Mouse (Mus musculus) intestine, embryonic 14.5 days (tissue): ENCODE measurements around the gene Sf3a2. TPM values are rescaled to one million over a fixed set of nuclear protein-coding genes. Genes with fewer than 3 reads are reported as not detected.
"Not testable (repeated sequence)": the region's sequence is repeated elsewhere in the genome, so short reads cannot be mapped to it uniquely, and the experiment has no call there.

ENCODE experiments used
- ATAC-seq: fragments of 200-750 bp; cut with Nextera tagmentation; replicated peaks from 2 replicates; pipeline ENCODE4 v1.8.0; 2017; ENCODE audit warnings: low read depth, moderate number of reproducible peaks, moderate TSS enrichment, moderate library complexity; ENCODE audit not compliant: low FRiP score, low TSS enrichment
- DNase-seq: peaks from one replicate; pipeline ENCODE4 v3.0.0-alpha.2; 2018; ENCODE audit warnings: low spot score
- H3K27ac ChIP-seq: fragments of 300-500 bp; sonication (generic); 2 replicates; pipeline ENCODE4 v1.5.1; 2014; ENCODE audit warnings: low read depth, mild to moderate bottlenecking, control low read depth
- H3K27me3 ChIP-seq: fragments of 300-500 bp; sonication (generic); replicated peaks from 2 replicates; pipeline ENCODE4 v1.6.1; 2014; ENCODE audit warnings: low read length, control low read depth; ENCODE audit not compliant: control insufficient read depth, insufficient read depth
- H3K36me3 ChIP-seq: fragments of 300-500 bp; sonication (generic); 2 replicates; pipeline ENCODE4 v1.6.1; 2014; ENCODE audit warnings: low read length, control low read depth; ENCODE audit not compliant: control insufficient read depth, insufficient read depth
- H3K4me1 ChIP-seq: fragments of 300-500 bp; sonication (generic); replicated peaks from 2 replicates; pipeline ENCODE4 v1.6.1; 2014; ENCODE audit warnings: low read length, control low read depth, mixed read lengths; ENCODE audit not compliant: control insufficient read depth, insufficient read depth
- H3K4me2 ChIP-seq: fragments of 300-500 bp; sonication (generic); 2 replicates; pipeline ENCODE4 v1.6.1; 2014; ENCODE audit warnings: low read length
- H3K4me3 ChIP-seq: fragments of 300-500 bp; sonication (generic); 2 replicates; pipeline ENCODE4 v1.5.1; 2014; ENCODE audit warnings: low read depth, low read length, control low read depth, mixed read lengths
- H3K9ac ChIP-seq: fragments of 300-500 bp; sonication (generic); 2 replicates; pipeline ENCODE4 v1.6.1; 2014; ENCODE audit warnings: mild to moderate bottlenecking, low read length
- H3K9me3 ChIP-seq: fragments of 300-500 bp; sonication (generic); 2 replicates; pipeline ENCODE4 v1.6.1; 2016; ENCODE audit warnings: low read length, control low read depth; ENCODE audit not compliant: control insufficient read depth
- WGBS: fragments of 180-500 bp; shearing (Covaris S2); extraction: QIAGEN DNeasy Blood & Tissue Kit; methylation state at CpG from one replicate; pipeline ENCODE4 v1.1.7; 2014; 5-methylcytosine and 5-hydroxymethylcytosine counted together
- polyA plus RNA-seq: library from polyadenylated mRNA; unstranded; fragments of >200 nt; fragmentation: Nextera tagmentation; extraction: Ambion mirVana; gene quantifications from 2 replicates; pipeline ENCODE4 v1.2.1, GENCODE M21; 2014

Gene Sf3a2
- polyA plus RNA-seq, 1 experiment from 2014 or later: 85.4 TPM

GRCm38 (mm10) chr10:80827870-80828420 is 29.9 kb downstream of the Sf3a2 start:
- peaks cover 15% of the 10 kb centered on the region; the same call in 1 of the 2 replicates for H3K4me1 ChIP-seq
- peak overlapping the region; percentile 85 for H3K4me3 ChIP-seq
- peak overlapping the region; percentile 99 for H3K4me2 ChIP-seq
- 77% methylated on average over 10 of the region's 10 CpGs for WGBS
- H3K9me3 ChIP-seq: no peaks in the 10 kb centered on the region
- H3K27me3 ChIP-seq: 0 out of 2 replicates have a peak, but pooled peaks cover 1% of the 10 kb centered on the region
- no peak for ATAC-seq
- peak overlapping the region; percentile 84 for H3K9ac ChIP-seq
- no peak for DNase-seq
- H3K36me3 ChIP-seq: peaks cover 14% of the 10 kb centered on the region
- H3K27ac ChIP-seq: no peak overlapping the region

DNA sequence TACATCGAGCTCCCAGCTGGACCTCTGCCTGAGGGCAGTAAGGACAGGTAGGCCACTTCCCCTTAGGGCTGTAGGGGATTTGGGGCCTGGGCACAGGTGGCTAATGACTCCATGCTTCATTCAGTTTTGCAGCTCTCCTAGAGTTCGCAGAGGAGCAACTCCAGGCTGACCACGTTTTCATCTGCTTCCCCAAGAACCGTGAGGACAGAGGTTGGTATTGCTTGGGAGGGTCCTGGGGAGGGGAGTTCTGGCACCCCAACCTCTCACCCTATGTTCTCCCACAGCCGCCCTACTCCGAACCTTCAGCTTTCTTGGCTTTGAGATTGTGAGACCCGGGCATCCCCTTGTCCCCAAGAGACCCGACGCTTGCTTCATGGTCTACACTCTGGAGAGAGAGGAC is 30.6 kb downstream of the Sf3a2 start:
- 89% methylated on average over 9 of the region's 9 CpGs for WGBS
- H3K27me3 ChIP-seq, DNase-seq, ATAC-seq, H3K27ac ChIP-seq, H3K9me3 ChIP-seq, H3K4me3 ChIP-seq, H3K9ac ChIP-seq: not testable (repeated sequence)
- Histone ChIP-seq H3K36me3 (peaks cover 14% of the 10 kb centered on the region), H3K4me1 (peaks cover 15% of the 10 kb centered on the region; the same call in 1 of the 2 replicates), H3K4me2 (peak overlapping the region; percentile 99)

GRCm38 (mm10) chr10:80829359-80830278 is 31.6 kb downstream of the Sf3a2 start:
- Histone ChIP-seq H3K4me3 (no peak overlapping the region), H3K27me3 (peaks cover 17% of the 10 kb centered on the region), H3K9me3 (no peaks in the 10 kb centered on the region), H3K4me1 (peaks cover 15% of the 10 kb centered on the region; the same call in 1 of the 2 replicates), H3K27ac (no peak overlapping the region), H3K36me3 (peaks cover 14% of the 10 kb centered on the region), H3K9ac (no peak overlapping the region), H3K4me2 (no peak overlapping the region)
- 74% methylated on average over 1 of the region's 1 CpGs for WGBS
- ATAC-seq (no peak), DNase-seq (no peak)

DNA sequence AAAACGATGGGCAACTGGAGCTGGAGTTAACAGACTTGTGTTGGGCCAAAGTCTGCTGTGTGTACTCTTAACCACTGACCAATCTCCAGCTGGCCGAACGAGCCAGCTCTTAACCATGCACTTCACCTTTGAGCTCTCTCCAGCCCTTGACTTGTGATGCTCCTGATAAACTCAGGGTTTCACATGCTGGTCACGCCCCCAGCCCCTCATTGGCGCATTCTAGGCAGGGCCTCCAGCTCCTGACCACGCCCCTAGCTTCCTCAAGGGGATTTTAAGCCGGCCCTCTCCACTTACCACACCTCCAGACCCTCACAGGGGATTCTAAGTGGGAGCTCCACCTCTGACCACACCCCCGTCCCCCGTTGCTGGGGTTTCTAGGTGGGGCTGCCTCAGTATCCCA is 33.1 kb downstream of the Sf3a2 start:
- Histone ChIP-seq H3K27me3 (peaks cover 32% of the 10 kb centered on the region), H3K9me3 (no peaks in the 10 kb centered on the region), H3K36me3 (peaks cover 14% of the 10 kb centered on the region), H3K4me1 (peaks cover 15% of the 10 kb centered on the region; the same call in 1 of the 2 replicates), H3K27ac (no peak overlapping the region), H3K4me2 (peak overlapping the region; percentile 20; the same call in 1 of the 2 replicates), H3K4me3 (no peak overlapping the region), H3K9ac (no peak overlapping the region)
- 2% methylated on average over 9 of the region's 9 CpGs for WGBS
- DNase-seq: peak; percentile 67
- ATAC-seq: no peak

GRCm38 (mm10) chr10:80832818-80833217 is 34.8 kb downstream of the Sf3a2 start:
- ATAC-seq (no peak), DNase-seq (no peak)
- Histone ChIP-seq H3K9me3 (no peaks in the 10 kb centered on the region), H3K36me3 (peaks cover 14% of the 10 kb centered on the region), H3K27me3 (peaks cover 43% of the 10 kb centered on the region), H3K27ac (no peak overlapping the region), H3K4me3 (no peak overlapping the region), H3K4me1 (peaks cover 13% of the 10 kb centered on the region; the same call in 1 of the 2 replicates), H3K4me2 (no peak overlapping the region), H3K9ac (no peak overlapping the region)
- 78% methylated on average over 7 of the region's 7 CpGs for WGBS

GRCm38 (mm10) chr10:80835617-80836016 is 37.6 kb downstream of the Sf3a2 start:
- Histone ChIP-seq H3K9me3 (no peaks in the 10 kb centered on the region), H3K4me3 (no peak overlapping the region), H3K27ac (no peak overlapping the region), H3K27me3 (peaks cover 43% of the 10 kb centered on the region), H3K4me2 (no peak overlapping the region), H3K9ac (no peak overlapping the region), H3K4me1 (peaks cover 8% of the 10 kb centered on the region; the same call in 1 of the 2 replicates), H3K36me3 (no peaks in the 10 kb centered on the region)
- DNase-seq: no peak
- ATAC-seq: no peak
- WGBS: 49% methylated on average over 30 of the region's 30 CpGs

- 45% methylated on average over 7 of the region's 7 CpGs for whole genome bisulfite sequencing
- ATAC-seq (no peak), DNase-seq (no peak)
- Histone ChIP-seq H3K4me3 (no peak overlapping the region), H3K4me2 (no peak overlapping the region), H3K27me3 (peaks cover 47% of the 10 kb centered on the region), H3K9me3 (no peaks in the 10 kb centered on the region), H3K27ac (no peak overlapping the region), H3K36me3 (no peaks in the 10 kb centered on the region), H3K4me1 (no peaks in the 10 kb centered on the region), H3K9ac (no peak overlapping the region)
Observed at GRCm38 (mm10) chr10:80836949-80837379, 39.0 kb downstream of the Sf3a2 start.

DNA sequence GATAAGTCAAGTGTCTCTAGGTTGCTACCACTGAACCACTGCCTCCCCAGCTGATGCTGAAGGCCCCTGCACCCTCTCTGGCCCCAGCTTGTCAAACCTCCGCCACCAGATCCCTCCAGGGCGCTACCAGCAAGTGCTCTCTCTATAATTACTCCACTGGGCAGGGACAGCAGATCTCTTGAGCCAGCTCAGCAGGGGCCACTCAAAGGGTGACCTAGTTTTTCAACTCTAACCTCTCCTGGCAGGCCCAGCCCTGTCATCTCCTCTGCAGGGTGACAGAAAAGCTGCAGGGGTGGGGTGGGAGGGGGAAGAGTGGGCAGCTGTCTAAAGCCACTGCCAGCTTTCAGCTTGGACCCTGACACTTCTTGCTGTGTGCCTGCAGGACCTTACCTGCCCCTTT is 39.8 kb downstream of the Sf3a2 start:
- ATAC-seq (no peak), DNase-seq (no peak)
- Histone ChIP-seq H3K4me3 (no peak overlapping the region), H3K27me3 (peaks cover 56% of the 10 kb centered on the region), H3K9ac (no peak overlapping the region), H3K9me3 (no peaks in the 10 kb centered on the region), H3K36me3 (no peaks in the 10 kb centered on the region), H3K27ac (no peak overlapping the region), H3K4me2 (no peak overlapping the region), H3K4me1 (no peaks in the 10 kb centered on the region)
- WGBS: 18% methylated on average over 2 of the region's 2 CpGs
